8 mouse cellular contexts compared by ENCODE assay signal in genomic region chr16:13986574-13987478, GRCm38 (mm10). TPM values are rescaled to one million over a fixed set of nuclear protein-coding genes. Genes with fewer than 3 reads are reported as not detected.
A peak's percentile ranks its signal among the peaks of the same experiment; 100 is the strongest.
DNase-seq lines count a peak whose midpoint lies in the region; ATAC-seq lines count a peak whose summit lies in the region.

Gene 2900011O08Rik (plus strand): TSS chr16:13986604.
Gene Ifitm7 (minus strand): TSS chr16:13986888.

- peak within 1 kb of the TSS; percentile 52 for H3K9ac ChIP-seq in embryonic facial prominence, embryonic 12.5 days
- peak within 1 kb of the TSS; percentile 89 for H3K9ac ChIP-seq in hindbrain, embryonic 13.5 days
- peak within 1 kb of the TSS; percentile 81 for H3K9ac ChIP-seq in midbrain, embryonic 13.5 days (replicated peaks)

- H3K4me2 ChIP-seq in embryonic facial prominence, embryonic 12.5 days (replicated peaks) = peak within 1 kb of the TSS; percentile 81
- peak within 1 kb of the TSS; percentile 71 for H3K4me2 ChIP-seq in hindbrain, embryonic 13.5 days
- H3K4me2 ChIP-seq in midbrain, embryonic 13.5 days (replicated peaks) = peak within 1 kb of the TSS; percentile 70

- 0 out of 2 replicates have a peak, but pooled peaks cover 3% of the 10 kb centered on the region for H3K4me1 ChIP-seq in embryonic facial prominence, embryonic 12.5 days
- H3K4me1 ChIP-seq in hindbrain, embryonic 13.5 days (replicated peaks) = peaks cover 17% of the 10 kb centered on the region
- peaks cover 26% of the 10 kb centered on the region for H3K4me1 ChIP-seq in midbrain, embryonic 13.5 days (replicated peaks)

- ATAC-seq in embryonic facial prominence, embryonic 12.5 days (ENCODE audit: insufficient number of reproducible peaks, insufficient read depth, low FRiP score, low TSS enrichment) = peak; percentile 74
- ATAC-seq in hindbrain, embryonic 13.5 days (ENCODE audit: low FRiP score) = peak; percentile 92
- ATAC-seq in midbrain, embryonic 13.5 days = peak; percentile 87

- under 1% methylated on average over 31 of the region's 31 CpGs for WGBS in embryonic facial prominence, embryonic 12.5 days
- under 1% methylated on average over 31 of the region's 31 CpGs for WGBS in hindbrain, embryonic 13.5 days
- WGBS in midbrain, embryonic 13.5 days = under 1% methylated on average over 31 of the region's 31 CpGs

- peak; percentile 19 for DNase-seq in thymus, postnatal 4 days
- no peak for DNase-seq in thymus, postnatal 0 days (ENCODE audit: low spot score)
- DNase-seq in left cerebral cortex, adult 8-10 months (ENCODE audit: low spot score in 2 of 2) = peak; percentile 41 to 45
- no peak for DNase-seq in spleen, adult 18-20 months
- DNase-seq in ovary, adult 18-20 months (ENCODE audit: low spot score) = no peak

- no peaks in the 10 kb centered on the region for H3K36me3 ChIP-seq in embryonic facial prominence, embryonic 12.5 days
- H3K36me3 ChIP-seq in hindbrain, embryonic 13.5 days = no peaks in the 10 kb centered on the region
- peaks cover under 1% of the 10 kb centered on the region; the same call in 1 of the 2 replicates for H3K36me3 ChIP-seq in midbrain, embryonic 13.5 days

- H3K27me3 ChIP-seq in embryonic facial prominence, embryonic 12.5 days = no peaks in the 10 kb centered on the region
- no peaks in the 10 kb centered on the region for H3K27me3 ChIP-seq in hindbrain, embryonic 13.5 days
- no peaks in the 10 kb centered on the region for H3K27me3 ChIP-seq in midbrain, embryonic 13.5 days

- peak within 1 kb of the TSS; percentile 54; the same call in 1 of the 2 replicates for H3K27ac ChIP-seq in embryonic facial prominence, embryonic 12.5 days
- peak within 1 kb of the TSS; percentile 97 for H3K27ac ChIP-seq in hindbrain, embryonic 13.5 days
- H3K27ac ChIP-seq in midbrain, embryonic 13.5 days = peak within 1 kb of the TSS; percentile 94

- no peaks in the 10 kb centered on the region for H3K9me3 ChIP-seq in embryonic facial prominence, embryonic 12.5 days
- no peaks in the 10 kb centered on the region for H3K9me3 ChIP-seq in hindbrain, embryonic 13.5 days
- H3K9me3 ChIP-seq in midbrain, embryonic 13.5 days = no peaks in the 10 kb centered on the region

- peak within 1 kb of the TSS; percentile 55 for H3K4me3 ChIP-seq in embryonic facial prominence, embryonic 12.5 days
- H3K4me3 ChIP-seq in hindbrain, embryonic 13.5 days = peak within 1 kb of the TSS; percentile 79
- peak within 1 kb of the TSS; percentile 71 for H3K4me3 ChIP-seq in midbrain, embryonic 13.5 days (replicated peaks)

RNA-seq across cellular contexts. Expression of gene 2900011O08Rik, which starts in this region (rescaled TPM):
- polyA plus RNA-seq in thymus, postnatal 0 days (2015; fragmentation: Nextera tagmentation; extraction: Ambion mirVana) = 0.05 TPM in 1 of 2 replicates, not detected in the other
- 10.6 and 12.6 TPM in 2 replicates for polyA plus RNA-seq in embryonic facial prominence, embryonic 12.5 days (2016; fragmentation: Nextera tagmentation; extraction: Ambion mirVana)
- 128 and 134 TPM in 2 replicates for polyA plus RNA-seq in hindbrain, embryonic 13.5 days (2015; fragmentation: Nextera tagmentation; extraction: Ambion mirVana)
- total RNA-seq in left cerebral cortex, adult 8-10 months (2022) = 100 to 1,000 TPM; 258 to 289 (median 281) TPM
- polyA plus RNA-seq in midbrain, embryonic 13.5 days (2015; fragmentation: Nextera tagmentation; extraction: Ambion mirVana) = 111 and 122 TPM in 2 replicates

RNA-seq across cellular contexts. Expression of gene Ifitm7, which starts in this region (rescaled TPM):
- polyA plus RNA-seq in thymus, postnatal 0 days (2015; fragmentation: Nextera tagmentation; extraction: Ambion mirVana) = not detected in 2 replicates
- 0.24 and 0.50 TPM in 2 replicates for polyA plus RNA-seq in embryonic facial prominence, embryonic 12.5 days (2016; fragmentation: Nextera tagmentation; extraction: Ambion mirVana)
- 1.1 and 1.3 TPM in 2 replicates for polyA plus RNA-seq in hindbrain, embryonic 13.5 days (2015; fragmentation: Nextera tagmentation; extraction: Ambion mirVana)
- total RNA-seq in left cerebral cortex, adult 8-10 months (2022) = 1 to 10 TPM; 1.3 to 2.5 (median 1.8) TPM
- 1.9 and 2.0 TPM in 2 replicates for polyA plus RNA-seq in midbrain, embryonic 13.5 days (2015; fragmentation: Nextera tagmentation; extraction: Ambion mirVana)

Comparison
In these comparisons a context has a peak if more than half of its experiments do, and no peak if none do; other contexts are left out.
1. RNA of gene 2900011O08Rik (polyA plus RNA-seq): 128 to 134 TPM in hindbrain, embryonic 13.5 days, 111 to 122 TPM in midbrain, embryonic 13.5 days and 10.6 to 12.6 TPM in embryonic facial prominence, embryonic 12.5 days; 0.05 TPM in thymus, postnatal 0 days; every median in the first group is over 10 times any median in the second.
2. DNase-seq: peak in thymus, postnatal 4 days (single experiment) and left cerebral cortex, adult 8-10 months (2 of 2); none in thymus, postnatal 0 days (single experiment), spleen, adult 18-20 months (0 of 2) and ovary, adult 18-20 months (single experiment).
3. Peak in every context shown above with its lines, with median percentiles within 50 percentile points of each other: ATAC-seq, H3K27ac ChIP-seq, H3K4me2 ChIP-seq, H3K4me3 ChIP-seq and H3K9ac ChIP-seq.